Mouse (Mus musculus): ENCODE measurements at regions not wholly inside any gene's neighbourhood (a gene's known extent, or its start where the extent isn't known, plus 50 kb on each side); places are given as distances from the start of the nearest gene placed in this dataset.

DNA sequence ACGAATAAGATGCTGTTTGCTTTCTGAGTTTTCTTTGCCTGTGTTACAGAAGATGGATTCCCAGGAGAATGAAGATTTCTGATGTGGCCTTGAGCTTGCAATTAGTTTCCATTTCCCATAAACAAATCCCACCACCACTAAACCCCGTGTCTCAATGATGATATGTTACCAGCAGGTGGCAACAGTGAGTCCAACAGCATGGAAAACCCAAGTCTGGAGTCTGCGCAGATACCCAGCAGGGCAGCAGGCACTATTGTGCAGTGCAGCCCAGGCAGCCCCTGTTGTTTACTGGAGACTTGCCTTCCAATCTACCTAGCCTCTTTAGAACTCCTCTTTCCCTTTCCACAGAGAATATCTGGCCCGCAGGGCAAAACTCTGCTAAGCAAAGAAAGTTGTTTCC is 62.7 kb downstream of the Bmp2 start:
- peak; percentile 40 for DNase-seq

DNA sequence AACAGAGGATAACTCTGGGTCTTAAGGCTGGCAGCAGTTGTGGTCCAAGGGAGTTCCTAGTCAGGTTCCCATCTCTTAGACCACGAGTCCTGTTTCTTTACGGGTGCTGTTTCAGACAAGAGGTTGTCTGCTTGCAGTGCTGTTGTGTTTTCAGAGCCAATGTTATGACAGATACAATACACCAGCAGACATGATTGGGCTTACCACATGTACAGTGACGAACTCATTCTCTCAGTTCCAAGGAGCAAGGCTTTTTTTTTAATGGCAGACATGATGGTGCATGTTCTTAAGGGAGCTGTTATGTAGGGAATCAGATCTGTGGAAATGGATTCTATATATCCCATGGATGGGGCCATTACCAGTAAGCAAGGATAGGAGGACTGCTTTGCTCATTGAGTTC is 63.3 kb downstream of the Bmp2 start:
- DNase-seq: no peak

DNA sequence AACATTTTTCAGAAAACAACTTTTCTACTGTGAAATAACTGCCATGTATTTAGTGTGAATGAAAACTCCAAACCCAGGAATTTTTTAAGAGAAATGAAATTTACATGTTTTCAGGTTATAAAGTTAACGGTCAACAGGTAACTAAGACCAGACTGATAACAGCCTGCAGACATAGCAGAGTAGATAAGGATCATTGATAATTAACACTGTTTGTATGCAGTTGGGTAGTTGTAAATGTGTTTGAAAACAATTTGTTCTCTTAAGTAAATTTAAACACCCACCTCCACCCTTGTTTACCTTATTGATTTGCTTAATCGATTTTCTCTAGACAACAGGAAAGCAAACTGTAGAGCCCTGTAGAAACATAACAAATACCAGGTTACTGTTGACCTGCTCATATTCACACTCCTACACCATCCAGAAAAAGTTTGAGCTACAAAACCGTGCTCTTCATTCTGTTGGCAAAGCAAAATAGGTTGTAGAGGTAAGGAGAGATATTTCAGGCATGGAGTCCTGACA is 65.4 kb downstream of the Bmp2 start:
- no peak for DNase-seq

DNA sequence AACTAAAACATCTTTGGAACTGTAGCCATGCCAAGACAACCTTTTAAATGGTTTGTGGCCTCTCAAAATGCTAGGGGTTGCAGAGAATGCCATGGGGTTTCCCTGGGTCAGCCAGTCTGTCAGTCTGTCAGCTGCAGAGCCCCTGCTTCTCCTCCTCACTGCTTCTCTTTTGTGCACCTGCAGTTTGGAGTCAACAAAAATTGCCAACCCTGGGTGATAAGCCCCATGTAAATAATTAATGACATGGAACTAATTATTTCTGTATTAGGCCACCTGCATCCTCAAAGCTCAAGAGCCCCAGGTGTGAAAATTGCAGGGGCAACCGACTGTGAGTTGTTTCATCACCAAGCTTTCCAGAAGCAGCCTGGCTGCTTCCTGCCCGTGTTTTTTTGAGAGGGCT is 70.6 kb downstream of the Bmp2 start:
- no peak for DNase-seq

DNA sequence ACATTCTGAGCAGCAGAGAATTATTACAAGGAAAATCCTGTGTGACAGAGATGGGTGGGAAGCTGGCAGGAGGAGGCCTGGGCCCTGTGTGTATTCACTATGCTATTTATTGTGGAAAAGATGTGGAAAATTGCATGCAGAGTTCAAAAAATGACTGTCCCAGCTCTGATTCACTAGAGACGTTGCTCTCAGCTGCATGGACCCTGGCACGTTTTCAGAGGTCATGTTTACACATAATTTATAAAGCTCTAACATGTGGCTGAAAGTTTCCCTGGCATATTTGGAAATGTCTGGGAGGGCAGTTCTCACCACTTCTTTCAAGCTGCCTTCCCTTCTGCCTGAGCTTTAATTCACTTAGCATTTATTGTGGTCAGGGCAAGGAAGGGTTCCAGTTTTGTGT is 73.6 kb downstream of the Bmp2 start:
- DNase-seq: peak; percentile 43

DNA sequence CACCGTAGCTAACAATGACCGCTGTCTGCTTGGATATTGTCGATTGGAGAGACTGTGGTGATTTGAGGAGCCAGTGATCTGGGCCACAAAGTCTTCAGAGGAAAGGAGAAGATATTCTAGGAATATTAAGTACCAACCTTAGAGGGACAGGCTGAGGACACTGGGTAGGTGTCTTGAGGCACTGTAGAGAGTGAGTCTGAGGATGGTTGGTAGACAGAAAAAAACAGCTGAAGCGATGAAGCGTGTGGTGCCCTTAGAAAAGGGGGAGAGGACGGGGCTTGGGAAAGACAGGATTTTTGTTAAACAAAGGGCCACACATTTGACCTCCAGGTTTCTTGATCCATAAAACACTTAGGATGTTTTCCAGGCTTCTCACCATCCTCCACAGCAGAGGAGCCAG is 76.9 kb downstream of the Bmp2 start:
- DNase-seq: no peak

DNA sequence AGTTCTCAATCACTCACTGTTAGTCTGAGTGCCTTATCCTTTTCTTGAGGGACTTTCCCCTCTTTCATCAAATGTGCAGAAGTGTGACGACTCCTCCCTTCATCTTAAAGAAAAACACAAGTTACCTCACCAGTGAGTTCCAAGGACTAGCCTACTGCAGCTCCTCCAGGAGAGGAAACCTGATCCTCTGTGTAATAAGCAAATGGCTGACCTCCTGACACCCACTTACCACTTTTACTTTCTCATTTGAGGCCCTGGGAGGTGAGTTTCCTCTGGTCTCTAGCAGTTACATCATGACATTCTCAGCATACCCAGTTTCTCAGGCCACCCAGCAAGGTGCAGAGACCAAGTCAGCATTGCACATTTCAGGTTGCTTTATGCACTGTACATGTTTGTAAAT is 83.5 kb downstream of the Bmp2 start:
- no peak for DNase-seq

DNA sequence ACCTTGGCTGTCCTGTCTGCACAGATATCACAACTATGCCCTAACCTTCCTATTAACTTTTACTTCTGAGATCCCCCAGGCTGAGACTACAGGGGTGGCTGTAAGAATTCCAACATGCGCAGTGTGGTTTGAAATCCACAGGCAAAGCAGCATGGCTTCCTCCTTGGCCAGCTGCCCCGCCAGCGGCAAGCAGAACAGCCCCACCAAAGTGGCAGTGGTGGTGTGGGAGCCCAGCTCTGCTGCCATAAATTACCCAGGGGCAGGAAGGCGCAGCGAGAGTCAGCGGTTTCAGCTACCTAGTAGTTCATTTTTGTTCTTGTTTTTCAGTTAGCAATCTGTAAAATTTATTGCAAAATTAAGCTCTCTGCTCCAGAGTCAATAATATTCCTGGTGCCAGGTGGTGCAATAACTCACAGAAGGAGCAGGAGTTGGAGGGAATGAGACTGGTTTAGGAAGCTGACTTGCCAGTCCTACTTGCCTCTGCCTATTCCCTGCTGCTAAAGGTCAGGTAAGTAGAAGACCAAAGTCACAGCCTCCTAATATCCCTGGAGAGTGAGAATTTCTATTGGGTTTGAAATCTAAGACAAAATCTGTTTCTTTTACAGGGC is 98.0 kb downstream of the Bmp2 start:
- DNase-seq: no peak

DNA sequence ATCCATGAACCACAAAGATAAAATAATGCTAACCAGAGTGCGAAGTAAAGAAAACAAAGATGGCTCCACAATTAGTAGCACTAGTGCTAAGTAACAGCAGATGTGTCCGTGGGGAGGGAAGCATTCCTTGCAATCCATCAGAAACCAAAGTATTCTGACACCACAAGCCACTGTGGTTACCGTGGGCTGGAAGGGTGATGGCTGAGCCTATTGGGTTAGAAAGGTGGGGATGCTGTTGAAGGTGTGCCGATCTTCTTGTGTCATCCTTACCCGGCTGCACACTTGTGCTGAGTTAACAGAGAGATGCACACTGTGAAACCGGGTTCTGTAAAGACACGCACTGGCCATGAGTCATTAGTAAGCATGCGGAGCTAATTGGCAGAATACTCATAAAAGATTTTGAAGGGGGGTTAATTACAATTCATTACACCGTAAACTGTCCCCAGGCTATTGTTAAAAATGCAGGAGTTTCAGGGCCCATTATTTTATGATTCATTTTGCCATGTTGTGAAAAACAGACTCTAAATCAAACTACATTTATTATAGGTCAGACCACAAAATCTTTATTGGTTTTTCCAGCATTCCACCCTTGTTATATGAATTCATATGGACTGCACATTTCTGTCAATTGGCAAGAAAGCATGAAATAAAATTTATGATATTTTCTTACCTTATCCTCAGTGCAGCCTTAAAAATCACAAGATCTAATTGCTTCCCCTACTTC is 114.5 kb downstream of the Bmp2 start:
- no peak for DNase-seq

DNA sequence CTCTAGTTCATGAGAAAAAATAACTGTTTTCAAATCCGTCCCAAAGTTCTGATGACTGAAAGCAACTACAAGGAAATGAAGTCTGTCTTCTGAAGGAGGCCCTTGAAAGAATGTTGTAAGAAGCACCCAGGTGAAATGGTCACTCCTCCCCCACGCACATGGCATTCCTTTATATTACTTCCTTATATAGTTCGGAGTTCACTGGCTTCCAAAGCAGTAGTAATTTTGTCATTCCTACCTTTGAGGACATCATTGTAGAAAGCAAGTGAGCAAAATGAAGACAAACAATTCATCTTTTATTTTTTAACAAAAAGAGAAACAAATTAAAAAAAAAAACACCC is 115.1 kb downstream of the Bmp2 start:
- DNase-seq: no peak

DNA sequence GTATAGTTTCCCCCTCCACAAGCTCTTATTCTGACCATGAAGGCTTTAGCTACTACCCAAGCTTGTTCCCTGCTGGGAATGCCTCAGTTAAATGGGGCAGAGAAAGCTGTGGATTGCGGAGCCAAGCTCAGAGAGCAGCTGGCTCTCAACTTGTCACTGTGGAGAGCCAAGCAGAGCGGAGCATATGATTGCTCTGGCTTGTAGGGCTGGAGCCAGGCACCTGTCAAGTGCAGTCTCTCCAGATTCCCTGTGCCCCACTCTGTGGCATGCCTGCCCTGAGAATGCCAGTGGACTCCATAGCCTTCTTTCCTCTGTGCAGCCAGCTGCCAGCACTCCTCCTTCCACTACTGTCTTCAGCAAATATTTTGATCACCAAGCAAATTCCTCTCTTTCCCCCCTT is 117.9 kb downstream of the Bmp2 start:
- DNase-seq: no peak

DNA sequence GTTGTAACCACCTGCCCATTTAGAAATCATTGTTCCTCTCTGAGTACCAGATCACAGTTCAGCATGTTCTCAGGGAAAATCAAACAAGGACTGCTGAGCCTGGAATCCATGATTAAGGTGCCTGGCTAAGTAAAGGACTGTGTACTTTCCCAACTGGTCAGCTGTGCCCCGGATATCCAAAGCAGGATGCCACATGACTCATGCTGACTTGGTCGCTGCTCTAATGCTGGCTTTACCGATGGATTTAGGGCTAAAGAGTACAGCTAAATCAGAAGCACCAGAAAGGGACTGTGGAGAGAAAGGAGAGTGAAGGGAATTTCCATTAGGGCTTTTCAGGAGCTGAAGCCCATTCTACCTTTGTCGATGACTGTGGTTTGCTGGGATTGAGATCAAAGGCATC is 119.6 kb downstream of the Bmp2 start:
- DNase-seq: no peak

DNA sequence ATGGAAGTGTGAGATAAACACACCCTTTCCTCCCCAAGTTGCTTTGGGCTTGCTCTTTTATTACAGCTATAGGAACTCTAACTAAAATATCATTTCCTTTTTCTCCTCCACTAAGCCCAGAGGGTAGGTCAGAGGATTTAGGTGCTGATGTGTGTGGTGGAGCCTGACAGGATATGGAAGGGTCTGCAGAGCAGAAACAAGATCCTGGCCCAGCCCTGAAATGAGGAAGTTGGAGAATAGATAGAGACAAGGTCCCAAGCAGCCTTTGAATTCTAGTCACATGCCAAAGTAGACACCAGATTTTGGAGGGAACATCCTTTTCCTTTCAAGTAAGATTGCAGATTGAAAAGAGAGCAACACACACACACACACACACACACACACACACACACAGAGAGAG is 132.4 kb downstream of the Bmp2 start:
- DNase-seq: no peak

DNA sequence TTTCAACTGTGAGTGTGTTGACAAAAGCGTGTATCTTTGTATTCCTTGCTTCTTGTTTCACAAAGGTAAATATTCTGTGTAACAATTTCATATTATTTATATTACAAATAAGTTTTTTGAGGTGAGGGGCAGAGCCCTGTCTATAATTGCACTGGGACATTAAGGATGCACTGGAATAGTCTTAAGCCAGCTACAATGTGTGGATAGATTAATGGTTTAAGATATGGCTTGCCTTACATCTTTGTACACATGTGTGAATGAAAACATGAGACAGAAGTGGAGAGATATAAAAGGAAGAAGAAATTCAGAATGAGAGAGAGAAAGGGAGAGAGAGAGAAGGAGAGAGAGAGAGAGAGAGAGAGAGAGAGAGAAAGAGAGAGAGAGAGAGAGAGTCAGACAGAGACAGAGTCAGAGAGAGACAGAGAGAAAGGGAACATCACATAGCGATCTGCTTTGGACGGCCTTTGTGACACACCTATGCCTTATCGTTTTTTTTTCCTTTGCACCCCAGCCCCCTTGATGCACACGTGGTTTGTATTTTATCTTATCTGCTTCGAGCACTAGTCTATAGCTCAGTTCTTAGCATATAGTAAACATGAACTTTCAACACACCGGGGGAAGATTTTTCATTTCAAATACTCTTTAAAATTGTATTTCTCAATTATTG is 136.3 kb downstream of the Bmp2 start:
- DNase-seq: no peak

DNA sequence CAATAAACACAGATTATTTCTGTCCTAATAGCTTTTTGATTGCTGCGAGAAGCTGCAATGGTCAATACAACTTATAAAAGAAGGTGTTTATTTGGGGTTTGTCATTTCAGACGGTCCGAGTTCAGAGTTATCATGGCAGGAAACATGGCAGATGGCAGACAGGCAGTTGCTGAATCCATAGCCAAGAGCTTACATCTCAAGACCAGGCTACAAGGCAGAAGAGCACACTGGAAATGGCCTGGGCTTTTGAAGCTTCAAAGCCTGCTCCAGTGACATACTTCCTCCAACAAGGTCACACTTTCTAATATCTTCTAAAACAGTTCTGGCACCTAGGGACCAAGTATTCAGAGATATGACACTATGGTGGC is 136.8 kb downstream of the Bmp2 start:
- DNase-seq: no peak

DNA sequence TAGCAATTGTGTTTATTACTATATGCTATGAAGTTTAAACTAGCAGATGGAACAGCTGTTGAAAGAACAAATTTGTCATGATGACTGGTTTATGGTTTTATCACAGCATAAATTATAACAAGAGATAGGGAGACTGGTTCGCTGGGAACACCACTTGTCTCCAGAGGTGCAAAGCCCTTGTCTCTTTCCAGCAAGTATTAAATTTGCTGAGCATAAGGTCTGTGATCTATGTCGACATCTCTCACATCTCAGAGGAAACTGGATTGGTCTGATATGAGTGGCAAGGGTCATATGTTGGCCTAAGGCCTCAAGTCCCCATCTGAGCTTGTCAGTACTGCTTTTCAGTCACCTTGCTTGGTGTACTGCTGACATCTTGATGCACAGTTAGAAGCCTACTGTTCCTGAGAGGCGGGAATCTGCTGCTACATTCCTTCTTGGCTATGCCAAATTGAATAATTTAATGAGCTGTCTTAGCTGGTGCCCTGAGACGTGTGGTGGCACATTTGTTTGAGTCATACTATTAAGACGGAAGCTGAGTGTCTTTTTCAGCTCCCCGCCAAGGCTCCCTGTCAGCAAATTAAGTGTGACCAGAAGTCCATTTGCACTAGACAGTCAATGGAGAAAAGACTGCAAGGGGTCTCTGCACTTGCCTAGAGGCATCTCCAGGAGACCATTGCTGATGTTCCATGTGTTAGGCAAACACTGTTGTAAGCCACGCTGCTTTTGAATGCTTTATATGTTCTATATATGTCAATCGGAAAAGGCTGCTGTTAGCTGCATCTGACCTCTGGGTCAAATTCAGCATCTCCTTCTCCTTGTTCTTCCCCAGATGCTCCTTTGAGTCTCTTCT is 157.0 kb downstream of the Bmp2 start:
- no peak for DNase-seq

DNA sequence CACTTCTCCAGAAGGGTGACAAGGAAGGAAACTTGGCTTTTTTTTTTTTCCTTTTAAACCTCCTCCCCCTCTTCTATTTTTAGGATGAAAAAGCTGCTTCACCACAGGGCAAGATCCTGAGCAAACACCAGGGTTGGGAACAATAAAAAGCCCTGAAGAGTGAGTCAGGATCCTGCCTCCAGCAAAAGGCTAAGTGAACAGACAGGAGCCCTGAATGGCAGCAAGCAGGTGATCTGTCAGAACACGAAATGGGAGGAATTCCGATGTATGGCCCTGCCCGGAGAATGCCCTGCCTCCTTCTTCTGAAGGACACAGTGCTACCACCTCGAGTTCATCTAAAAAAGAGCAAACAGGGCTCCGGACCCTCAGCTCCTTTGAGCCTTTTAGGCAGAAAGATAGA is 164.3 kb downstream of the Bmp2 start:
- DNase-seq: no peak

DNA sequence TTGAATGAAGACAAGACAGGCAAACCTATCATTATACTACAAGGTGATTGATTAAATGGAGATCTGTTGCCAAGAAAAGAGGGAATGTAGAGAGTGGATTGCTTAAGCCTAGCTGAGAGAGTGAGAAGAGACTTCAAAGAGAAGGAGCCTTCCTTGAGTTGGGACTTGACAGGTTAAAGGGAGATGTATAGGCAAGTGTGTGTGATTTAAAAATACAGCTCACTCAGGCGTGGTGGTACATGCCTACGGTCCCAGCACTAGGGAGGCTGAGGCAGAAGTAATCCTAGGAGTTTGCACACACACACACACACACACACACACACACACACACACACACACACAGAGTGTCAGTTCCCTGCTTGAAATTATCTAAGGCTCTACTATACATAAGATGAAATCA is 165.1 kb downstream of the Bmp2 start:
- DNase-seq: no peak

DNA sequence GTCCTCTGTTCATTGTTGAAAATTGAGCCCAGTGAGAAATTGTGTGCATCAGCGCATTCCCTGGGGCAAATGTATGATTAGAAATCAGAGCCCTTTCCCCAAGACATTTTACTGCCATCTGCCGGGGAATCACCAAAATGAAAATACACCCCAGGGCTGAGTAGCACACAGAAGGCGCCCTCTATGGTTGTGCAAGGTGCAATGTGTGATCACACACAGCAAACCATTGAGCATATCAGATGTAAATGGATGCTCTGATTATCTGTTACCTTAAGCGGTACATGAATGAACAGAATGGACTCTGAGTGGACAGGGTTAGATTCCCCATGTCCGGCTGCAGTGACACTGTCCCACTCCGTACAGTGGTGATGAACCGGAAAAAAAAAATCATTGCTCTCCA is 172.4 kb downstream of the Bmp2 start:
- peak; percentile 33 for DNase-seq

DNA sequence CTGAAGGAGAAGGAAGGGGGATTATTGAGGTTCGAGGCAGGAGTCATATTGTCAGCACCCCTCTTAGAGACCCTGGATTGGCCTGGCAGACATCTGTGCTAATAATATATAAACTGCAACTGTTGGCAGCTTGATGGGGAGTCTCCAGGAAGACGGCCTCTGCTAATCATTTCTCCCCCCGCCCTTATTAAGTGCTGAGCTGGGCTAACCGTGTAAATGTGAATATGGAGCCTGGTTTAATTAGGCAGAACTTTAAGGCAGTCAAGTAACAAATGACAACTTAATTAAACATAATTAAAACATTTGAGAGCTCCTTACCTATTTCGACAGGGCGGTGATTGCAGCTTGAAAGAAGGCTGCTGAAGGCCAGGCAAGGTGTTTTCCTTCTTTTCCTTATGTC is 172.8 kb downstream of the Bmp2 start:
- DNase-seq: no peak

DNA sequence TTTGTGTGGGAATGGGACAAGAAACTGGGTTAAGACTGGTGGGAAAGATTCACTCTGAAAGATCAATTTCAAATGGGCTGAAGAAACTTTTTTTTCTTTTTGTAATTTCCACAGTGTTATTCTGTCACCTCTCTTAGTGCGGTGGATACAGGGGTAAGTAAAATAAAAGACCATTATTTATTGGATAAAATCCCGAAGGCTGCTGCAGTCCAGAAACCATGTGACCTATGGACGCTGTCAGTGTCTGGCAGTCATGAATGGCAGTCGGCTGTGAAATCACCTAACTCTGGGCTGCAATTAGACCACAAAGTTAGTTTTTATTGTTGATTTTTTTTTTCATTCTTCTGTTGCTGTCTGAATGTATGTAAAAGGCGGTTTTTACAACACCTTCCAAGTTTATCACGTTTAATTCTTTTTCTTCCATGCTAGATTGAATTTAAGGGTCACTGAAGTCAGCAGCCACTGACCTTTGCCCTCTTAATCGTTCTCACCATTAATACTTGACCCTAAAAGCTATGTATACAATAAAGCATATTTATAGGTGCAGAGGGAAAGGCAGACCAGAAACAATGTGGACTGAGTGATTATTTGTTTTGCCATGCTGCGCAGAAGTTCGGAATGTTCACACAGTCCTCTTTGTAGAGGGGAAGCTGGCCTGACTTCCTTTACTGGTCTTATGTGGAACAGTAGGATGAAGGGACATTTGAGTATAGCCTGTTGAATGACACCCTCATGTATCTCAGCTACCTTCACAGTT is 182.7 kb downstream of the Bmp2 start:
- DNase-seq: no peak

DNA sequence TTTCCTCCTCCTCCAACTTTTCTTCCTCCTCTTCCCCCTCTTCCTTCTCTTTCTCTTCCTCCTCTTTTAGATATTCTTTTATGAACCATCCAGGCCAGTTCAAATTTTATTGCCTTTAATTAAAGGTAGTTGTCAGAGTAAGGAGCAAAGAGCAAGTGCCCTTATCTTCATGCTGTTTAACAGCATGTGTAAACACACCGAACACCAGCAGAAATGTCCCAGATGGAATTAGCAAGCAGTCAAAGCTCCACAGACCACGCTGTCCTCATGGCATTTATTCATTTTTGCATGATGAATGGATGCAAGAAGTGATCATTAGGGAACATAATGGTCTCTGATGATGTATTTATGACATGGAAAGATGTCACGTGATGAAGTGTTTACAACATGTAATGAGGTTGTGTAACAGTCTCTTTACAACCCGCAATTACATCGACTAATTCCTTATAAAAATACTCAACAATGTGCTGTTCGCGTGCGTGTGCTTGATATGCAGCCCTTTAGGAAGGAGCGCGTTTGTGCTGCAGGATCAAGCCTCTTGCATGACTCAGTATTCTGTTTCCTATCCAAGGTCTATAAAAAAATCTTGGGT is 187.0 kb downstream of the Bmp2 start:
- DNase-seq: no peak
